Mouse (Mus musculus) CH12.LX (cell line): ENCODE data around the gene Ssh2. TPM values are rescaled to one million over a fixed set of nuclear protein-coding genes. Genes with fewer than 3 reads are reported as not detected.

Source experiments
- DNase-seq: peaks from one replicate; pipeline ENCODE4 v3.0.0-alpha.2; 2013; ENCODE audit errors: extremely low read depth
- H3K27ac ChIP-seq: 2 replicates; pipeline ENCODE4 v1.5.1; 2012; ENCODE audit warnings: low read depth, mild to moderate bottlenecking, control low read depth, moderate library complexity; ENCODE audit not compliant: insufficient read depth
- H3K27me3 ChIP-seq: replicated peaks from 2 replicates; pipeline ENCODE3; 2012; ENCODE audit warnings: inconsistent platforms
- H3K36me3 ChIP-seq, 2 experiments: replicated peaks in 1 of 2; 2 replicates each; pipeline versions ENCODE3 to v1.6.1; 2012; ENCODE audit warnings: inconsistent platforms in 1 of 2, low read length in 1 of 2, mild to moderate bottlenecking in 1 of 2, mixed read lengths in 1 of 2, moderate library complexity in 1 of 2; ENCODE audit not compliant: control insufficient read depth in 1 of 2, insufficient read depth in 1 of 2
- H3K4me1 ChIP-seq, 2 experiments: 2 replicates each; pipeline ENCODE4 v1.6.1; 2012; ENCODE audit warnings: inconsistent platforms in 1 of 2, moderate library complexity in 1 of 2; ENCODE audit not compliant: insufficient read depth in 2 of 2, control insufficient read depth in 1 of 2
- H3K4me2 ChIP-seq: 2 replicates; pipeline ENCODE4 v1.6.1; 2012; ENCODE audit warnings: low read depth, mild to moderate bottlenecking, control low read depth; ENCODE audit not compliant: poor library complexity, insufficient read depth, severe bottlenecking
- H3K4me3 ChIP-seq, 3 experiments: fragments of 150-350 bp in 1 of 3; sonication (generic) in 1 of 3; replicated peaks in 1 of 3; 2 replicates each; pipeline versions ENCODE3 to v1.5.1; 2011 to 2012; ENCODE audit warnings: low read depth in 2 of 3, low read length in 2 of 3, mild to moderate bottlenecking in 2 of 3, moderate library complexity in 2 of 3, control low read depth in 1 of 3, improper control_type of control experiment in 1 of 3, inconsistent platforms in 1 of 3, mixed read lengths in 1 of 3; ENCODE audit not compliant: poor library complexity in 1 of 3
- H3K79me2 ChIP-seq: replicated peaks from 2 replicates; pipeline ENCODE4 v1.6.1; 2012; ENCODE audit warnings: mild to moderate bottlenecking, moderate library complexity; ENCODE audit not compliant: control insufficient read depth, poor library complexity, insufficient read depth, severe bottlenecking; ENCODE audit errors: extremely low read depth
- H3K9ac ChIP-seq: 2 replicates; pipeline ENCODE4 v1.6.1; 2012; ENCODE audit warnings: low read depth, mild to moderate bottlenecking, control low read depth, moderate library complexity; ENCODE audit not compliant: insufficient read depth
- H3K9me3 ChIP-seq: replicated peaks from 2 replicates; pipeline ENCODE3; 2012; ENCODE audit warnings: low read length, inconsistent platforms, mixed read lengths
- E2F4 ChIP-seq: IDR thresholded peaks from 2 replicates; pipeline ENCODE4 v1.6.1; 2011; ENCODE audit warnings: low read depth, low read length, improper control_type of control experiment; ENCODE audit not compliant: insufficient replicate concordance
- HCFC1 ChIP-seq: IDR thresholded peaks from 2 replicates; pipeline ENCODE4 v1.6.1; 2012; ENCODE audit warnings: low read depth, mild to moderate bottlenecking, inconsistent platforms, low read length, improper control_type of control experiment
- MAFK ChIP-seq: IDR thresholded peaks from 2 replicates; pipeline ENCODE4 v1.6.1; 2011; ENCODE audit warnings: low read length, improper control_type of control experiment; ENCODE audit not compliant: insufficient replicate concordance
- MEF2A ChIP-seq: IDR thresholded peaks from 2 replicates; pipeline ENCODE4 v1.6.1; 2014; ENCODE audit warnings: low read depth, mild to moderate bottlenecking, inconsistent platforms, low read length, improper control_type of control experiment, borderline replicate concordance
- MXI1 ChIP-seq: IDR thresholded peaks from 2 replicates; pipeline ENCODE4 v1.6.1; 2011; ENCODE audit warnings: mild to moderate bottlenecking, low read depth, low read length, improper control_type of control experiment
- POLR2A ChIP-seq: IDR thresholded peaks from 2 replicates; pipeline ENCODE4 v1.6.1; 2011; ENCODE audit warnings: low read depth, mild to moderate bottlenecking, improper control_type of control experiment, low read length
- RAD21 ChIP-seq: IDR thresholded peaks from 2 replicates; pipeline ENCODE4 v1.6.1; 2011; ENCODE audit warnings: low read depth, mild to moderate bottlenecking, low read length, improper control_type of control experiment, moderate library complexity
- RCOR1 ChIP-seq: conservative IDR thresholded peaks from 2 replicates; pipeline ENCODE4 v1.6.1; 2012; ENCODE audit warnings: low read depth, mild to moderate bottlenecking, inconsistent platforms, low read length, improper control_type of control experiment
- SIN3A ChIP-seq: IDR thresholded peaks from 2 replicates; pipeline ENCODE4 v1.6.1; 2012; ENCODE audit warnings: low read length, improper control_type of control experiment, inconsistent platforms
- SMC3 ChIP-seq: IDR thresholded peaks from 2 replicates; pipeline ENCODE4 v1.6.1; 2011; ENCODE audit warnings: low read depth, low read length, improper control_type of control experiment
- TBP ChIP-seq: conservative IDR thresholded peaks from 2 replicates; pipeline ENCODE4 v1.6.1; 2011; ENCODE audit warnings: low read depth, low read length, improper control_type of control experiment
- TCF12 ChIP-seq: IDR thresholded peaks from 2 replicates; pipeline ENCODE4 v1.6.1; 2014; ENCODE audit warnings: low read depth, mild to moderate bottlenecking, inconsistent platforms, low read length, improper control_type of control experiment
- USF1 ChIP-seq: IDR thresholded peaks from 2 replicates; pipeline ENCODE4 v1.6.1; 2014; ENCODE audit warnings: low read depth, mild to moderate bottlenecking, inconsistent platforms, low read length, improper control_type of control experiment
- USF2 ChIP-seq: conservative IDR thresholded peaks from 2 replicates; pipeline ENCODE4 v1.6.1; 2011; ENCODE audit warnings: low read depth, low read length, improper control_type of control experiment
- ZMIZ1 ChIP-seq: IDR thresholded peaks from 2 replicates; pipeline ENCODE4 v1.6.1; 2012; ENCODE audit warnings: low read depth, mild to moderate bottlenecking, inconsistent platforms, low read length, improper control_type of control experiment
- ZNF384 ChIP-seq: IDR thresholded peaks from 2 replicates; pipeline ENCODE4 v1.6.1; 2012; ENCODE audit warnings: low read depth, low read length, improper control_type of control experiment, inconsistent platforms
- dilution Hi-C: fragments of 300-500 bp; cut with MboI; formaldehyde crosslinking; loops from 2 replicates; pipeline ENCODE4 v1.14.3; 2020; ENCODE audit warnings: low sequenced_read_pairs; ENCODE audit not compliant: extremely low pct_unique_long_range_greater_than_20kb, extremely low pct_ligation_motif_present
- in situ Hi-C: fragments of 300-500 bp; cut with MboI; formaldehyde crosslinking; loops from 3 replicates; pipeline ENCODE4 v1.14.3; 2019; ENCODE audit warnings: low sequenced_read_pairs, low pct_ligation_motif_present, low pct_unique_long_range_greater_than_20kb, mixed read lengths
- polyA plus RNA-seq: library from polyadenylated mRNA; unstranded; fragments of >175 nt; gene quantifications from 2 replicates; pipeline ENCODE4 v1.2.1, GENCODE M21; 2012; ENCODE audit warnings: low read depth; ENCODE audit not compliant: insufficient read length
- total RNA-seq, 2 experiments: library from RNA; depleted of rRNA; stranded (reverse); fragments of 300-350 nt in 1 of 2; fragments of >200 nt in 1 of 2; gene quantifications; 2 replicates each; pipeline ENCODE4 v1.2.3; 2012 to 2014

Gene Ssh2
- total and polyA plus RNA-seq, 3 experiments: 5.9 to 14.6 (median 6.3) TPM

- H3K27ac ChIP-seq: no peak overlapping the region
- TF ChIP-seq MAFK (no peak), RCOR1 (no peak), POLR2A (no peak), USF2 (no peak), SIN3A (no peak), RAD21 (no peak), USF1 (no peak), TBP (no peak), SMC3 (no peak), HCFC1 (no peak), TCF12 (no peak), MEF2A (no peak), MXI1 (no peak)
- TF ChIP-seq, all 38 proteins: peak for 0
- no peaks in the 10 kb centered on the region for H3K27me3 ChIP-seq
- H3K4me3 ChIP-seq: no peak overlapping the region
- H3K4me1 ChIP-seq: peaks cover 14 to 37% of the 10 kb centered on the region in 2 experiments
- H3K9me3 ChIP-seq: no peaks in the 10 kb centered on the region
- H3K9ac ChIP-seq: no peak overlapping the region
- H3K4me2 ChIP-seq: no peak overlapping the region
- no peak for DNase-seq
- peaks cover 22 to 58% of the 10 kb centered on the region in 2 experiments for H3K36me3 ChIP-seq
- in situ Hi-C loops: loop anchor here (5.0 to 10.0 kb wide), 4 partner anchors 104 to 344 kb away; partner anchors contain the start of gene Ssh2
- dilution Hi-C loops: no loop called here
- no peaks in the 10 kb centered on the region for H3K79me2 ChIP-seq
Measured at GRCm38 (mm10) chr11:77449224-77449623, 233.1 kb downstream of the Ssh2 start.

- Histone ChIP-seq H3K27me3 (no peaks in the 10 kb centered on the region), H3K4me1 (peaks cover 0 to 12% of the 10 kb centered on the region in 2 experiments; a peak in 2 of 4 replicates), H3K4me2 (no peak overlapping the region), H3K27ac (no peak overlapping the region), H3K4me3 (no peak overlapping the region), H3K79me2 (no peaks in the 10 kb centered on the region), H3K9me3 (no peaks in the 10 kb centered on the region), H3K36me3 (peaks cover 32 to 76% of the 10 kb centered on the region in 2 experiments), H3K9ac (no peak overlapping the region)
- no peak for DNase-seq
- dilution Hi-C loops (no loop called here), in situ Hi-C loops (loop anchor here (25.0 kb wide), 1 partner anchor 464 kb away; the partner anchor contains the start of gene Slc6a4)
- TF ChIP-seq E2F4 (no peak), ZMIZ1 (no peak), POLR2A (no peak), ZNF384 (no peak), RCOR1 (no peak)
Measured at GRCm38 (mm10) chr11:77451670-77452069, 235.6 kb downstream of the Ssh2 start.
